Comparison of ENCODE assay signal across 8 mouse cellular contexts in the genomic region with DNA sequence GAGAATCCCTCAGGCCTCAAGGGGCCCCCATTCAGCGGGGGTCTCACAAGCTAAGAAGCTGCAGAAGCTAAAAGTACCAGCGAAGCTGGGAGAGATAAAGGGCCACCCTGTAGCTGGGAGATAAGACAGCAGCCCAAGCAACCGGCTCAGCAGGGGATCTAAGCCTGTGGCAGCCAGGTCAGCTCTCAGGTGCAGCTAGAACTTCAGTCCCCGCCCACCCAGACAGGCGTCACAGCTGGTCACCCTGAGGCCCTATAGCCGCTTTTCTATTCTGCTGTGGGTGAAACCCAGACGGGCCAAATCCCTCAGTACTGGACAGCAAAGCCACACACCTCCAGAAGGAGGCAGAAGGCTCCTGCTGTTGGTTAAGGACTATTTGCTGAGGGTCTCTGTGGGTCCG. TPM values are rescaled to one million over a fixed set of nuclear protein-coding genes. Genes with fewer than 3 reads are reported as not detected.
DNase-seq lines count a peak whose midpoint lies in the region; ATAC-seq and TF ChIP-seq lines count a peak whose summit lies in the region.

No protein-coding gene starts in this region.

- H3K9me3 ChIP-seq in lung, postnatal 0 days (ENCODE audit: low read length) = no peaks in the 10 kb centered on the region
- H3K9me3 ChIP-seq in hindbrain, embryonic 16.5 days (ENCODE audit: control insufficient read depth, low read length) = no peaks in the 10 kb centered on the region

- no peaks in the 10 kb centered on the region for H3K36me3 ChIP-seq in lung, postnatal 0 days (ENCODE audit: insufficient read depth, low read length)
- H3K36me3 ChIP-seq in hindbrain, embryonic 16.5 days (ENCODE audit: control insufficient read depth, insufficient read depth, low read length) = no peaks in the 10 kb centered on the region

- no peak for TF ChIP-seq EP300 in lung, postnatal 0 days (IDR thresholded peaks at IDR 0.05)

- H3K9ac ChIP-seq in lung, postnatal 0 days (replicated peaks; ENCODE audit: low read depth) = no peak overlapping the region
- no peak overlapping the region for H3K9ac ChIP-seq in hindbrain, embryonic 16.5 days (ENCODE audit: low read depth, low read length)

- no peak for DNase-seq in lung, postnatal 0 days (ENCODE audit: low spot score)
- DNase-seq in lung, adult 18-20 months = no peak
- DNase-seq in layer of hippocampus, adult 11-12 months (ENCODE audit: low spot score) = no peak
- no peak for DNase-seq in urinary bladder, adult 2 months (ENCODE audit: low spot score)
- no peak for DNase-seq in urinary bladder, postnatal 36 days (ENCODE audit: low spot score in 2 of 2)

- WGBS in lung, postnatal 0 days = 43% methylated on average over 8 of the region's 8 CpGs
- 29% methylated on average over 8 of the region's 8 CpGs for WGBS in hindbrain, embryonic 16.5 days

- H3K4me1 ChIP-seq in lung, postnatal 0 days (ENCODE audit: insufficient read depth, low read depth, low read length) = peaks cover 51% of the 10 kb centered on the region
- peaks cover 35% of the 10 kb centered on the region for H3K4me1 ChIP-seq in hindbrain, embryonic 16.5 days (ENCODE audit: control insufficient read depth, insufficient read depth, low read depth, low read length)

- ATAC-seq in lung, postnatal 0 days = no peak
- ATAC-seq in common myeloid progenitor, adult 5-6 weeks (replicated peaks; ENCODE audit: low read depth, poor library complexity, severe bottlenecking) = peak; percentile 8; the same call in 1 of the 2 replicates
- ATAC-seq in hindbrain, embryonic 16.5 days = no peak
- ATAC-seq in megakaryocyte progenitor cell, adult 5-6 weeks (replicated peaks; ENCODE audit: poor library complexity) = peak; percentile 42

- H3K27me3 ChIP-seq in lung, postnatal 0 days (replicated peaks; ENCODE audit: insufficient read depth, low read length) = no peaks in the 10 kb centered on the region
- H3K27me3 ChIP-seq in hindbrain, embryonic 16.5 days (replicated peaks; ENCODE audit: control insufficient read depth, insufficient read depth, low read length) = peaks cover 2% of the 10 kb centered on the region; the same call in 1 of the 2 replicates

- H3K27ac ChIP-seq in lung, postnatal 0 days (ENCODE audit: low read length) = peak overlapping the region; percentile 59; the same call in 1 of the 2 replicates
- H3K27ac ChIP-seq in hindbrain, embryonic 16.5 days (ENCODE audit: low read depth, low read length) = no peak overlapping the region

- H3K4me3 ChIP-seq in lung, postnatal 0 days (ENCODE audit: low read depth, low read length) = no peak overlapping the region; the same call in 1 of the 2 replicates
- no peak overlapping the region for H3K4me3 ChIP-seq in hindbrain, embryonic 16.5 days (ENCODE audit: low read length)

- peak; percentile 32 for TF ChIP-seq CTCF in lung, postnatal 0 days (IDR thresholded peaks at IDR 0.05)

- peak overlapping the region; percentile 97; the same call in 1 of the 2 replicates for H3K4me2 ChIP-seq in lung, postnatal 0 days (replicated peaks; ENCODE audit: low read depth, low read length)
- peak overlapping the region; percentile 81 for H3K4me2 ChIP-seq in hindbrain, embryonic 16.5 days (ENCODE audit: low read length)

RNA-seq across cellular contexts. Expression of gene Slc29a1, which starts 5.9 kb away (rescaled TPM):
- polyA plus RNA-seq in lung, postnatal 0 days (2015; fragmentation: Nextera tagmentation; extraction: Ambion mirVana) = 99.8 and 120 TPM in 2 replicates
- total RNA-seq in common myeloid progenitor, adult 5-6 weeks (2017) = 80.6 and 109 TPM in 2 replicates
- 55.7 and 56.5 TPM in 2 replicates for polyA plus RNA-seq in hindbrain, embryonic 16.5 days (2015; fragmentation: Nextera tagmentation; extraction: Ambion mirVana)
- 43.5 and 67.7 TPM in 2 replicates for total RNA-seq in megakaryocyte progenitor cell, adult 5-6 weeks (2015)
- 64.1 and 64.3 TPM in 2 replicates for total RNA-seq in megakaryocyte progenitor cell, adult 5-6 weeks (2017)
- polyA plus RNA-seq in urinary bladder, adult 2 months (2012; rRNA removed) = 210 and 219 TPM in 2 replicates

RNA-seq across cellular contexts. Expression of gene Mymx, which starts 8.4 kb away (rescaled TPM):
- polyA plus RNA-seq in lung, postnatal 0 days (2015; fragmentation: Nextera tagmentation; extraction: Ambion mirVana) = not detected in 2 replicates
- total RNA-seq in common myeloid progenitor, adult 5-6 weeks (2017) = not detected in 2 replicates
- 1.2 TPM in 1 of 2 replicates, not detected in the other for polyA plus RNA-seq in hindbrain, embryonic 16.5 days (2015; fragmentation: Nextera tagmentation; extraction: Ambion mirVana)
- total RNA-seq in megakaryocyte progenitor cell, adult 5-6 weeks (2015) = not detected in 2 replicates
- not detected in 2 replicates for total RNA-seq in megakaryocyte progenitor cell, adult 5-6 weeks (2017)
- 0.31 and 0.84 TPM in 2 replicates for polyA plus RNA-seq in urinary bladder, adult 2 months (2012; rRNA removed)

RNA-seq across cellular contexts. Expression of gene Hsp90ab1, which starts 20.4 kb away (rescaled TPM):
- polyA plus RNA-seq in lung, postnatal 0 days (2015; fragmentation: Nextera tagmentation; extraction: Ambion mirVana) = 607 and 696 TPM in 2 replicates
- total RNA-seq in common myeloid progenitor, adult 5-6 weeks (2017) = 2,806 and 3,169 TPM in 2 replicates
- 1,542 and 1,571 TPM in 2 replicates for polyA plus RNA-seq in hindbrain, embryonic 16.5 days (2015; fragmentation: Nextera tagmentation; extraction: Ambion mirVana)
- total RNA-seq in megakaryocyte progenitor cell, adult 5-6 weeks (2015) = 1,239 and 1,324 TPM in 2 replicates
- 2,380 and 2,713 TPM in 2 replicates for total RNA-seq in megakaryocyte progenitor cell, adult 5-6 weeks (2017)
- polyA plus RNA-seq in urinary bladder, adult 2 months (2012; rRNA removed) = 635 and 857 TPM in 2 replicates

RNA-seq across cellular contexts. Expression of gene Slc35b2, which starts 29.8 kb away (rescaled TPM):
- polyA plus RNA-seq in lung, postnatal 0 days (2015; fragmentation: Nextera tagmentation; extraction: Ambion mirVana) = 84.8 and 85.1 TPM in 2 replicates
- total RNA-seq in common myeloid progenitor, adult 5-6 weeks (2017) = 49.6 and 93.8 TPM in 2 replicates
- 96.2 and 101 TPM in 2 replicates for polyA plus RNA-seq in hindbrain, embryonic 16.5 days (2015; fragmentation: Nextera tagmentation; extraction: Ambion mirVana)
- 80.2 and 85.9 TPM in 2 replicates for total RNA-seq in megakaryocyte progenitor cell, adult 5-6 weeks (2015)
- 84.9 and 120 TPM in 2 replicates for total RNA-seq in megakaryocyte progenitor cell, adult 5-6 weeks (2017)
- polyA plus RNA-seq in urinary bladder, adult 2 months (2012; rRNA removed) = 62.3 and 69.4 TPM in 2 replicates

RNA-seq across cellular contexts. Expression of gene Nfkbie, which starts 38.0 kb away (rescaled TPM):
- polyA plus RNA-seq in lung, postnatal 0 days (2015; fragmentation: Nextera tagmentation; extraction: Ambion mirVana) = 2.4 and 5.0 TPM in 2 replicates
- total RNA-seq in common myeloid progenitor, adult 5-6 weeks (2017) = 10.1 and 11.0 TPM in 2 replicates
- 6.1 and 6.8 TPM in 2 replicates for polyA plus RNA-seq in hindbrain, embryonic 16.5 days (2015; fragmentation: Nextera tagmentation; extraction: Ambion mirVana)
- total RNA-seq in megakaryocyte progenitor cell, adult 5-6 weeks (2015) = 5.7 and 7.0 TPM in 2 replicates
- total RNA-seq in megakaryocyte progenitor cell, adult 5-6 weeks (2017) = 5.1 and 9.5 TPM in 2 replicates
- 5.7 and 6.1 TPM in 2 replicates for polyA plus RNA-seq in urinary bladder, adult 2 months (2012; rRNA removed)

Comparison
In these comparisons a context has a peak if more than half of its experiments do, and no peak if none do; other contexts are left out.
1. ATAC-seq: peak in common myeloid progenitor, adult 5-6 weeks (single experiment) and megakaryocyte progenitor cell, adult 5-6 weeks (single experiment); none in lung, postnatal 0 days (single experiment) and hindbrain, embryonic 16.5 days (single experiment).